27 mouse cellular contexts compared by ENCODE assay signal in the genomic region with DNA sequence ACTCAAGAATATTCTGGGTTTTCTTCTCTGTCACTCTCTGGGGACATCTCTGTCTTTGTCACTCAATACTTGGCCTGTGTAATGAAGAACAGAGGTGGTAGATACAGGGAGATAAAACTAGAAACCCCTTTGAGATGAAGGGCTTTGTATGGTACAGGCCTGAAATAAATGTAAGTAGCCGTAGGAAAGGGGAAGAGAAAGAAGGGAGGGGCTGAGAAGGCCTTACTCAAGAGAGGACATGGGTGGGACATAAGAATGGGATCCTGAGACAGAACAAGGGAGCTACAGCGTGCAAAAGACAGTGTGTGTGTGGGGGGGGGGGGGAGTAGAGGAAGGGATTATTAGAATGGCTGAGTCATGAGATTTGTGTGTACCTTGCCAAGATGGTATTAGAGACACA. TPM values are rescaled to one million over a fixed set of nuclear protein-coding genes. Genes with fewer than 3 reads are reported as not detected.
"Had no signal": no experiment of that assay in that cellular context is flagged by ENCODE, and none has a peak within 500 bp of the region (broad histone marks: within the 10 kb centered on the region; RNA-seq: fewer than 3 reads in every experiment).

No protein-coding gene starts in this region.

- H3K9me3 ChIP-seq: heart, embryonic 10.5 days; heart, embryonic 12.5 days; hindbrain, embryonic 10.5 days; hindbrain, embryonic 12.5 days; intestine, embryonic 15.5 days; limb, embryonic 10.5 days; limb, embryonic 12.5 days had no signal

- ATAC-seq: hindbrain, embryonic 16.5 days; inflammation-experienced regulatory T-cells, adult 6 months; intestine, embryonic 15.5 days; intestine, postnatal 0 days had no signal

- H3K27me3 ChIP-seq: heart, embryonic 12.5 days; intestine, embryonic 15.5 days; limb, embryonic 12.5 days had no signal

- H3K4me1 ChIP-seq: heart, embryonic 12.5 days; hindbrain, embryonic 10.5 days; hindbrain, embryonic 12.5 days; intestine, embryonic 15.5 days had no signal

- H3K4me2 ChIP-seq: heart, embryonic 12.5 days; hindbrain, embryonic 12.5 days; hindbrain, embryonic 14.5 days; intestine, embryonic 15.5 days; limb, embryonic 12.5 days; liver, embryonic 11.5 days had no signal

- H3K9ac ChIP-seq: heart, embryonic 12.5 days; hindbrain, embryonic 12.5 days; hindbrain, embryonic 14.5 days; intestine, embryonic 15.5 days; limb, embryonic 12.5 days had no signal

- H3K27ac ChIP-seq: heart, embryonic 10.5 days; hindbrain, embryonic 10.5 days; hindbrain, embryonic 12.5 days; hindbrain, embryonic 14.5 days; intestine, embryonic 15.5 days; layer of hippocampus, adult 2 months; left cerebral cortex, adult 2 months; limb, embryonic 10.5 days; limb, embryonic 12.5 days had no signal

- H3K36me3 ChIP-seq: heart, embryonic 10.5 days; heart, embryonic 12.5 days; hindbrain, embryonic 10.5 days; hindbrain, embryonic 12.5 days; intestine, embryonic 15.5 days; limb, embryonic 10.5 days; limb, embryonic 12.5 days had no signal

- DNase-seq: gastrocnemius, postnatal 14 days; gastrocnemius, postnatal 36 days; heart, adult 18-20 months; heart, postnatal 10 days; heart, postnatal 4 days; kidney, adult 18-20 months; kidney, adult 8-10 months; kidney, postnatal 10 days; kidney, postnatal 25 days; kidney, postnatal 4 days; liver had no signal

- H3K4me3 ChIP-seq: heart, embryonic 10.5 days; heart, embryonic 12.5 days; hindbrain, embryonic 10.5 days; hindbrain, embryonic 12.5 days; intestine, embryonic 15.5 days; layer of hippocampus, adult 2 months; left cerebral cortex, adult 2 months; limb, embryonic 10.5 days; limb, embryonic 12.5 days had no signal

RNA-seq across cellular contexts. Expression of gene Fam196b, which starts 5.3 kb away (rescaled TPM):
- total RNA-seq: heart, adult 18-20 months; heart, adult 8-10 months; heart, postnatal 10 days; heart, postnatal 25 days had no signal
